Mouse (Mus musculus) MEL-GATA-1-ER (cell line): ENCODE measurements around the gene Cybc1.

Experiments used
- DNase-seq: peaks from one replicate; pipeline ENCODE4 v3.0.0-alpha.2; 2012; ENCODE audit warnings: low read depth; ENCODE audit errors: extremely low read depth

The Cybc1 gene

DNA sequence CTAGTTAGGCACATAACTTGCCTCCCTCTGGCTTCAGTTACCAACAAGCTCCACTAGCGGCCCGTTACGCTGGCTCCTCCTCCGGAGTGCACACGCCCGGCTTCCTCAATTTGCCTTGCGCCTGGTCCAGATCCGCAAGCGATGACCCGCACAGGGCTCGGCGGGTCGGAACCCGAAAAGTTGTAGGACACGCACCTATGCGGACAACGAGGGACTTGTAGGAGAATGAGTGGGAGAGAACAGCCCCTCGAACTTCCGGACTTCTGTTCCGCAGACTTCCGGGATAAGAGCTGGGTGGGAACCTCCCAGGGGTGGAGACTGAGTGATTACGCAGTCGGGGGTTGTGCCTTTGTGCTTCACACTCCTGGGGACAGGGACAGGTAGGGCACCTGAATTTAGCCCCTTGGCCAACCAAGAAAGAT, at the start of gene Cybc1:
Cybc1 (minus strand) TSS at position 305 of the 422 bp plus-strand sequence.
- DNase-seq, result peak; percentile 80

DNA sequence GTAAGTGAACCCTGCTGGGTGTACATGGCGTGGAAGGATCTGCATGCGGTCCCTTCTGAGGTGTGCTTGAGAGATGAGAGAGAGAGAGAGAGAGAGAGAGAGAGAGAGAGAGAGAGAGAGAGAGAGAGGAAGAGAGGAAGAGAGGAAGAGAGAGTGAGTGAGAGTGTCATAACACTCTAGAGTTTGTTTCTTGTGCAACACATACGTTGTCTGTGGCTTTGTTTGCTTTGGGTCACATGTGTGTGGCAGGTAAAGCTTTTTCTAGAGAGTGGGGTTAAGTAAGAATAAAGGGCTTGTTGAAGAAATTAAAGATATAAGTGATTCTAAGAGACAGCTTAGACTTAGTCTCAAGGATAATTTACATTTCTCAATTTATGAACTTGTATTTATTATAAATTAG, 48.9 kb upstream of the Cybc1 start:
- no peak for DNase-seq

DNA sequence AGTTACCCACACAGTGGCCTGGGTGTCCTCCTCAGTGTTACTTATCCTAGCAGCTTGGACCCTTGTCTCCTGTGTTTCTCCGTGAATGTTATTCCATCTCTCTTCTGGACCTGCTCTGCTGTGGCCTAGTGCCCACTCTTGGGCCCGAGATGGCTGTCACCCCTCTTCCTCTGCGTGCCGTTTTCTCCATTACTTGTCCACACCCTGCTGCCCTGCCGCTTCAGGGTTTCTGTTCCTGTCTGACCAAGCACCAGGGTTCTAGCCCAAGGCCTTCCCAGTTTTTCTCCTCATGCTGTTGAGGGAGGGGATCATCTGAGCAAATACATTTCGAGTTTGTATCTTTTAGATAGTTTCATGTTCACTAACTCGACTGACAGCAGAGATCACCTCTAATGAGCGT, 48.4 kb upstream of the Cybc1 start:
- no peak for DNase-seq

DNA sequence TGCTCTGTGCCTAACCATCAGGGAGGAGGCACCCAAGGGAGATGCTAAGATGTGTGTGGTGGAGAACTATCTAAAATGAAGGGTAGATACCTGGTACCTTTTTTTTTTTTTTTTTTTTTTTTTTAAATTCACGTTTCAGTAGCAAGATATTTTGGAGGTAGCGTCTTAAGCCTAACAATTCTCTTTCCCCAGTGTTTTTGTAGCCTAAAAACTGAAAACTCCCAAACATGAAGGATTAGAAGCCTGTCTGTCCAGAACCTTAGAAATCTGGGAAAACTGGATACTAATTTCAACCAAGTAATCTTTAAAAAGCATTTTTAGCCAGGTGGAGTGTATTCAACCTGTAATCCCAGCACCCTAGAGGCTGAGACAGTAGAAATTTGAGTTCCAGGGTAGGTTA, 32.0 kb upstream of the Cybc1 start:
- DNase-seq, result no peak

DNA sequence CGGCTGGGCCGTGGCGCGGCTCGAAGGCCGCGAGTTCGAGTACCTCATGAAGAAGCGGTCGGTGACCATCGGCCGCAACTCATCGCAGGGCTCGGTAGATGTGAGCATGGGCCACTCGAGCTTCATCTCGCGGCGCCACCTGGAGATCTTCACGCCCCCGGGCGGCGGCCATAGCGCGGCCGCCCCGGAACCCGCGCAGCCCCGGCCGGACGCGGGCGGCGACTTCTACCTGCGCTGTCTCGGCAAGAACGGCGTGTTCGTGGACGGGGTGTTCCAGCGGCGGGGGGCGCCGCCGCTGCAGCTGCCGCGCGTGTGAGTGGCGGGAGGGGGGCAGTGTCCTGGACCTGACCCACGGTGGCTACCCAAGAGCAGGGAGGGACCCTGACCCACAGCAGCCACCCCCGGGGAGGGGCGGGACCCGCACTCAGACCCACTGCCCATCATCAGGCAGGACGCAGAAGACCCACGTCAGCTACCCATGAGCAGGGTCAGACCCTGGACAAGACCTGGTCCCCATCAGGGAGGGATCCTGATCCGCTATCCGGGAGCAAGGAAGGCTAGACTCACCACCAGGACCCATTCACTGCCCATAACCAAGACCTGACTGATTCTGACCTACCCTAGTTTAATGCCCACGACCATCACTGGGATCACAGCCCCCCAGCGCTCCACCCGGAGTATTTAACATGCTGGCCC, 31.2 kb upstream of the Cybc1 start:
- DNase-seq, result no peak

DNA sequence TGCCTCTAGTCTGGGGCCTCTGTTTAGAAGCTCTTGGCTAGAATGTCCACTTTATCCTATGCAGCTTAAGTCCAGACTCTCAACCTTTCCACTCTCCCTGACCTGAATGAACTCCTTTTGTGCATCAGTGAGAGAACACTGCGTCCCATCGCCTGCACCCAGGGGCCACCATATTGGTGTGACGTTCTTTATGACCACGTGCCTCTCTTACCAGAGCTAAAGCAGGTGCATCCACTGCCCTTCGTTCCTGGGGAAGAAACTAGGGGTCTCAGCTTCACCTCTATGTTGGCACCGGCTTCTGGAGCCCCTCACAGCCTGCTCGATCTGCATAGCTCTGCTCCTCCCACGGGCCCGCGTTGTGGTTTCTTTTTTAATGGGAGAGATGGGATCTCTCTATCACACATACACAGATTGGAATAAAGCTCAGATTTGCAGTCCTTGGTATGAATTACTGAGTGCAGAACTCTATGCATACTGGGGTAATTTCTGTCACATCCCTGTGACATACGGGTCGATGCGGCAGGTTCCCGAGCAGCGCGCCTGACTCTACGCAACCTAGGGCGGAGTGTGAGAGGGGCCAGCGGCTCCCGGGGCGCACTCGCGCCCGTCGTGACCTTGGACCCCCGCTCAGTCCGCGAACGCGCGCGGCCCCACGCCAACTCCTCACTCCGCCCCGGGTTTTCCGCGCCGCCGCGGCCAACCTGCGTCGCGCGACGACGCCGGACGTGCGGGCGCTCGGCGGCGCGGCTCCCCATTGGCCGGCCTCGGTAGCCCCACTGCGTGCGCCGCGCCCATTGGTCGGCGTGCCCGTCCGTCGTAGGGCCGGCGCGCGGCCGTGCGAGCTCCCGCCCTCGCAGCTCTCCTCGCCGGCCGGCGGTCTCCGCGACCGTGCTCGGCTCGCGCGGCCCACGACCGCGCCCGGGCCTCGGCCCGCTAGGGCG, 30.3 kb upstream of the Cybc1 start, which contains the start of gene Foxk2:
Foxk2 (plus strand) TSS at position 831 of the 941 bp plus-strand sequence.
- DNase-seq, result peak; percentile 33

DNA sequence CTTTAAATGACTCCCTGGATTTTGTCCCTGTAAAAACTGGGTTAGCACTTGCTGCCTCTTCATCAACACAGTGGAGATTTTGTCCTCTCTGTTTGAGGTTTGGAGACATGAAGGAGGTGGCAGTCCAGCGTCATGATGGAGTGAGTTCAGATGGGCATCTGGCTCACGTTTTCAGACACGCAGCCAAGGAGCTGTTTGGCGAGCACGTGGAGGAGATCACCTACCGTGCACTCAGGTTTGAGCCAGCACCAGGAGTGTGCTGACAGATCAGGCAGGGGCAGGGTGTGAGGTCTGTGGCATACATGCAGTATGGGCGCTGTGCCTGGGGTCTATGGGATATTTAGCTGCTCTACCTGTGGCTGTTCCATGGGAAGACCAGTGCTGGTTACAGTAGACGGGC, 21.1 kb upstream of the Cybc1 start:
- no peak for DNase-seq

DNA sequence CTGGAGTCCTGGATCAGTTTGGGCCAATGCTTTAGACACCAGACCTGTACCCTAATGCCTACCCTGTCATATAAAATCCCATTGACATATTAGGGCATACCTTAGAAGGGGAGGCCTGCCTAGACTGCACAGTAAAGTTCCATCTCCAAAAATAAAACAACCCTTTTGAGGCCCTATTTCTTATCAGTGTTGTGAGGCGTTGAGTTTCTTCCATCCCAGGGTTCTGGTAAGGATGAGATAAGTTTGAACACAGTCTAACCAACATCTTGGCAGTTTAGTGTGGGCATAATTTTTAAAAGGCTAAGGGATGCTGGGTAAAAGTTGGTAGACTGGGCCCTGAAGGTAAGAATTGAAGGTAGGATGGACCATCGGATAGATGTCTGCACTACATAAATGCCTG, 10.5 kb upstream of the Cybc1 start:
- DNase-seq, result peak; percentile 85

DNA sequence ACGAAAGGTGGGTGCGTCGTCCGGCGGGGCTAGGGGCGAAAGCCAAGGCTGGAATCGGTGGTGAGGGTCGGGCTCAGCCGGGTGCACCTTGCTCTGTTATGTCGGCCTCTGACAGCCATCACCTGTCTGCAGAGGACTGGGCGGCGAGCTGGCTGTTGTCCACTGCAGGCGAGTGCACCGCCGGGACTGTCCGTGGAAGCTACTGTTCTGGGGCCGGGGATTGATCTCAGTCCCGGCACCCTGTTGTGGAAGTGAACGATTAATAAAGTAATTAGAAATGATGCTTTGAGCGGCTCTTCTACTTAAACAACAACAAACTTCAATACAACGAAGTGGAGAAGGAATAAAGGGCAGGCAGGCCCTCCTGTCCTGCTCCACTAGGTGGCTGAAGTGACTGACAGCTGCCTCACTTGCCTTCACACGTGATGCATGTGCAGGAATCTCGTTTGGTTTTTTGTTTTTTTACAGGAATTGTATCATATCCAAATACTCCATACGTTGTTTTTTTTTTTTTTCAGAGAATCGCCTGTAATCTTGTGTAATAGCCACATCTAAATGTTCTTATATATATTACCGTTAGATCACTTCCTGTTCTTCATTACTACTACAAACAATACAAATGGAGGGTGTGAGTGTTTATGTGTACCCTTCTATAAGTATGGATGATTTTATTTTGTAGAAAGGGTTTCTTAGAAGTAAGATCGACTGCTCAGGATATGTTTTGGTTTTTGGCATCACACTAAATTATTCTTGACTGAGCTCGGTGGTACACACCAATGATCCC, 8.4 kb upstream of the Cybc1 start:
- peak; percentile 50 for DNase-seq

DNA sequence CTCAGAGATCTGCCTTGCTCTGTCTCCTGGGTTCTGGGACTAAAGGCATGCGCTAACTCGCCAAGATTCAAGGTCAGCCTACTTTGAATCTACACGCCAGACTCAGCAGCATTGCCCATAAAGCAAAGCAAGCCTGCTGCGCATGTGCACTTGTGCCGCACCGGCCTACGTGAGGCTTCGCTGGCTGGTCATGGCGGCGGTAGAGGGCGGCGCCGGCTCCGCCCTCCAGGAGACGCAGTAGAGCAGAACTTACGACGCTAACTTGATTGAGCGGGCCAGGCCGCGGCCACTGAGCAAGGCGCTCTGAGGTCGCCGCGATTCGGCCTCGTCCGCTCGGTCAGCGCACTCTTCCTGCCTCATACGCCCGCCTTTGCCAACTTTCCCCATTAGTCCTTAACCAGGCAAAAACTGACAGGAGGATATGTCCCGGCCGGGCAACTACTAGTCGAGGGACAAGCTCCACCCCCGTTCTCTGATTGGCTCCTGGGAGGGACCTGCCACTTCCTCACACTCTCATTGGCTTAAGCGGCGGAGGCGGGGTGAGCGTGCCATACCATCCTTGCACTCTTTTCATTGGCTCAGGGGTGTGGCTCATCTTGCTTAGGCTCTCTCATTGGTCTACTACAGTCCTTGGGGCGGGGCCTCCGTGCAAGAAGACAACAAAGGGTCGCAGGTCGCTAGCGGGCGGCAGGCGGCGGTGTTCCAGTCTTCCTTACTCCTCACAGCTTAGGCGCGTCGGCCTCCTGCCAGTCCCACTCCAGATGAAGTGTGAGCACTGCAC, 7.6 kb upstream of the Cybc1 start, which contains the start of gene Narf:
Narf (plus strand) TSS at position 690 of the 781 bp plus-strand sequence.
- peak; percentile 99 for DNase-seq

DNA sequence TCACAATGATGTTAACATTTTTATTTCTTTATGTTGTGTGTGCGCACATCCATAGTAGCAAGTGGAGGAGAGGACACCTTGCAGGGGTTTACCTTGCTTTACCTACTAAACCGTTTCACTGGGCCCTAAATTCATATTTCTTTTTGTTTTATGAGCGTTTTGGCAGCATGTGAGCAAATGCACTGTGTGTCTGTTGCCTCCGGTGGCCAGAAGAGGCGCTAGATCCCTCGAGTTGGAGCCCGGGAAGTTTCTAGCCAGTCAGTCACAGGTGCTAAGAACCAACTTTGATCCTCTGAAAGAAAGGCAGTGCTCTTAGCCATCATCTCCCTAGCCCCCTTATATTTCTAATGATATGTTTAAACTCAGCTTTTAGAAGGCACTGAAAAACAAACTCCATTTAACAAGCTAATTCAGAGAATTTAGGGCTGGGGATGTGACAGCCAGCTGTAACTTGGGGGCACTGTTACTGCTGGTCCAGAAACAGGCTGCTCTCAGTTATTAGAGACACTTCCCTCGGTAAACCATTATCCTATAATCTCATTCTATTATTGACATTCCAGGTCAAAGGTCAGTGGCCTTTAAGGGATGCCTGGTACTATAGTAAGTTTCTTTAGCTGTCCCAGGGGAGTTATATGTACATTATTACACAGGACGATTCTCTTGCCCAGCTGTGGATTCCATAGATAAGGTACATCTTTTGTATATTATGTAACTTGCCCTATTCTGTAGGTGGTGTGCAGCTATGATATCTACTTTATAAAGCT, 6.5 kb upstream of the Cybc1 start:
- peak; percentile 68 for DNase-seq

DNA sequence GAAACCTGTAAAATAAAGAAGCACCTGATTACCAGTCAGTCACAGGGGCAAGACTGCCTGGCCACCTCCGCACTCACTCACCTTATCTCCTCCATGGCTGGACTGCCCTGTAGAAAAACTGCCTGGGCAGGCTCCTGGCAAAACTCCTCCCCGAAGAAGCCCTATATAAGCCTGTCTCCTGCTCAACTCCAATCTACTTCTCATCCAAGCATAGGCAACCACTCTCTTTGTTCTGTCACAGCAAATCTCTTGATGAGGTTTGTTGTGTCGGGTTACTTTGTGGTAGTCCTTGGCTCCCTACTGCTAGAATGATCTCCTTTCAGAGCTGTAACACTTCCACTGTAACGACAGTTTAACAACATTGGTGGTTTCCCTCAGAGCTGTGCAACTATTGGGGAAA, 3.6 kb upstream of the Cybc1 start:
- no peak for DNase-seq

DNA sequence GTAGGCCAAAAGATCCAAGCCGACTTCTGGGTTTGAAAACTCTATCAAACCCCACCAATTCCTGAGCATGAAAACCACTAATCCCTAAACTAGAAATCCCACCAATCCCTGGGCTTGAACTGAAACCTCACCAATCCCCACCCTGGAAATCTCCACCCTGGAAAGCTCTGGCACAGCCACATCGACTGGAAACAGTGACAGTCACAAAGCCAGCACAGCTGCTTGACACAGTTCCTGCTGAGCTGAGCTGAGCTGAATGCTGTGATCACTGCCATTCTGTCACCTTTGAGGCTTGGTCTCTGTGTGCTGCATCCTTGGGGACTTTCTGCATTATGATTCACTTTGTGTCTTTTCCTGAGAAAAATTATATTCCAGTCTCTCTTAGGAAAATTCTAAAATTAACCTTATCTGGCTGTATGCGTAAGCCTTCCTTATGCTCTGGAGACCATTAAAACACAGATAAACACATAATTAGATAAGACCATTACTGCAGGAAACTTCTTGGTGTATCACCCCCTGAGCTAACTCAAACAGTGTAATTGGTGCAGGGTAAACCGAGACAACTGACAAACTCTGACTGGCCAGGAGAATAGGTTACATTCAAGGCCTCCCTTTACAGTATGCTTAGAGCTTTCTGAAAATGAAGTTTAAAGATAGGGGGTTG, 2.6 kb upstream of the Cybc1 start:
- no peak for DNase-seq

DNA sequence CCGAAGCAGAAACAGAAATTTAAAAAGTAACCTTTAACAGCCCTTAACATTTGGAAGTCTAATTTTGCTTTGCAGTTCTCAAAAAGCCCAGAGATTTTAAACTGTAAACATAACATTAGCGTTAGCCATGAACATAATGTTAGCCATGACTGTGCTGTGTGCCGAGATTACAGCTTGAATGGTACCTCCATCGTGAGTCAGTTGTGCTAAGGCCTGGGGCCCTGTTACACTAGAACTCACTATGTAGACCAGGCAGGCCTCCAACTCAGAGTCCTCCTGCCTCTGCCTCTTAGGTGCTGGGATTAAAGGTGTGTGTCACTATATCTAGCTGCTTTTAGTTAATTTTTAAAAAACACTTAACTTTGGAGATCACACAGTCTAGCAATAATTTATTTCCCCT, 2.1 kb upstream of the Cybc1 start:
- no peak for DNase-seq

DNA sequence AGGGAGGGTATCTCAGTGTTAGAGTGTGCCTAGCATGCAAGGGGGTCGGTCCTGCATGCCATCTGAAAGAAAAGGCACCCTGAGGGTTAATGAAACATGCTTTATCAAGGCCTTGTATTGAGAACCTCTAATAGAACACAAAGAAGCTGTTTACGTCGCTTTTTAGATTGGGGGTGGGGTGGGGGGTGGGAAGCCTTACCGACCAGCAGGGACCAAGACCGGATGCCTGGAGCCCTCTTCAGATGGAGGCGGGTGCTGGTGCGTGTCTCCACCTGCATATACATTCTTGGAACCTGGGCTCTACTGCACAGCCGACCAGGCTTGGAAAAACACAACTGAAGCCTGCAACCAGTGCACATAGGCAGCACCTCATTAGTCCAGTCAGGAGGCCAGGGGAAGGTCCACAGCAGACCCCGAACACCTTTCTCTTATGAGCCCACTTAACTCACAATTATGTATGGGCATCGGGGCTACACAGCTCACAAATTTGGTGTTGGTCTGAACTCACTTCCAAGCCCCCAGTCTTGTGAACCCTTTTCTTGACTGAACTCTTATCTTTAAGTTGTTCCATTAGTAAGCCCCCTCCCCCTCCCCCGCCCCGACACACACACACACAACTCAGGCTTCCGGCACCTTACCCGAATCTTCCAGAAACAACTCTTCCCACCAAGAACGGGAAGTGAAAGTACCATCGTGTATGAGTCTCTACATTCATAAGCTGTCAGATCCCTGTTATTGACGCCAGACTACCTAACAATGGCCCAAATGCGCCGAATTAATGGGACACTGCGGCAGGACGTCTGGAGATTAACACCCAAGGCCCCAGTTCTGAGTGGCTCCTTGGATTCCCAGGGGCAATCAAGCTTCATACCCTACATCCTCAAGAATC, 749 bp downstream of the Cybc1 start:
- no peak for DNase-seq

DNA sequence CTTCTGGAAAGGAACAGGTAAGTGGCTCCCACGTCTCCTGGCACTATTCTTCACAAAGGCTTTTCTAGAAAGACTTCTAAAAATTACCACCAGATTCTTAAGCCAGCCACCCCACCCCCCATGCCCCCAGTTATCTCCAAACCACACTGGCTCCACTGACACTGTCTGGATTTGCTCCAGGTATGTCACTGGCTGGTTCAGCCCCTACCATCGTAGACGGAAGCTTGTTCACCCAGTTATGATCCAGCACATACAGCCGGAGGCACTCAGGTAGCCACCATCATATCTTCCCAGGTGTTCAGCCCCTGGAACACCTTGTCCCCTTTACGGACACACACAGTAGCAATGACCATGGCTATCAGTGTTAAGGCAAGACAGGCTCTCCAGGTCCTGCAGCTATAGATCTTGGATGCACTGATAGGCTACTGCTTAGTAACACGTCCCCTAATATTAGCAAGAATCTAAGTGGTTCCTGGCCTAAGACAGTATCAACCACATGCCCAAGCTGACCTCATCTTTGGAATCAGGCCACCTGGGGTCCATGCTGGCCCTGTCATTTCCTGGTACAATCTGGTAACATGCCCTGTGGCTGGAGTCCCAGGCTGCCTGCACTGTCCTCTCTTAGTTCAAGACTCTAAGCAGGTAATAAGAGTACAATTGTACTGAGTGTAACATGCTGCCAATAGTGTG, 7.7 kb downstream of the Cybc1 start:
- no peak for DNase-seq

DNA sequence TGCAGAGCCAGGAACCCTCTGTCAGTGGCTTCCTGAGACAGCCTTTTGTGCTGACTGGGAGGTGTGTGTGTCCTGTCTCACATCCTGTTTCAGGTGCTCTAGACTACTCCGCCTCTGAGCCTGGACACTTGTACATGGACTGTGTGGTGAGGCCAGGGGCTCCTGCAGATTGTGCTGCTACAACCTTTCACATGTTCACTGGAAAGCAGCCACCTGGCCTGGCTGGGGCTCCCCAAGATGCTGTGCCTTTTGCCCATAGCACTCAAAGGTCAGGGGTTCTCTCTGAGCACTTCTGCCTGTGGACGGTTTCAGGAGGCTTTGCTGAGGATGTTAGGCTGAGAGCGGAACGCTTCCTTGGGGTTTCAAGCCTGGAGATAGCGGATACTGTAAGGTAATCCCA, 8.4 kb downstream of the Cybc1 start:
- no peak for DNase-seq

DNA sequence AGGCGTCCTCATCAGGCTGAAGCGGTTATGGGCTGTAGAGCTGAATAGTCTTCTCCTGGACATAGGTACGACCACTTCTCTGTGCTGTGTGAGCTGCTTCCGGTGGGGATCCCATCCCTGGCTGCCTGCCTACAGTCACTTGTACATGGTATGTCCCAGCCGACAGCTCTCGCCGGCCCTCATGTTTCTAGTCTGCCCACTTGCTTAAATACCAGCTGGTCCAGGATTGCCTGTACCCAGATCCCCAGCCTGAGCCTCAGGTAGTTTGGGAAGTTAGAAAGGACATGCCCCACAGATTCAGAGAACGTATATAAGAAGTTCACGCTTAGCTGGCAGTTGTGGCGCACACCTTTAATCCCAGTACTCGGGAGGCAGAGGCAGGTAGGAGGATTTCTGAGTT, 9.3 kb downstream of the Cybc1 start:
- no peak for DNase-seq
